In the genomic region with DNA sequence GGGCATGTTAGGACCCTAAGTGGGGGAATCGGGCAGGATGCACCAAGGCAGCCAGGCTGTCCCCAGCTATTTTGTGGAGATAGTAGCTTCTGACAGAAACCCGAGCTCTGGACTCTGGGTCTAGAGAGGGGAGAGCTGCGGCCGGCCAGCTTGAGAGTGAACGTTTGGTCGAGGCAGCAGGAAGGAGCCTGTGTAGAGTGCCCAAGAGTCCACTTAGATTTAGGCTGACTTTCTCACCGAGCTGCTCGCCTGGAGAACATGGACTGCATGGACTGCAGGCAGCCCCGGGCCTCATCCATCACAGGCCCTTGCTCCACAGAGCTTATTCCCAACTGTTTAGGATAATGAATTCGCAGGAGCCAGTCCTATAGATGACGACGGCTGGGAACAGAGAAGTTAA, we compare ENCODE assay signal across 10 mouse cellular contexts. TPM values are rescaled to one million over a fixed set of nuclear protein-coding genes. Genes with fewer than 3 reads are reported as not detected.
A peak's percentile ranks its signal among the peaks of the same experiment; 100 is the strongest.
DNase-seq lines count a peak whose midpoint lies in the region; ATAC-seq and TF ChIP-seq lines count a peak whose summit lies in the region.
"Had no signal": no experiment of that assay in that cellular context is flagged by ENCODE, and none has a peak within 500 bp of the region (broad histone marks: within the 10 kb centered on the region; RNA-seq: fewer than 3 reads in every experiment).

No protein-coding gene starts in this region.

- peaks cover 95% of the 10 kb centered on the region for H3K4me1 ChIP-seq in heart, embryonic 11.5 days (ENCODE audit: control insufficient read depth, insufficient read depth, low read length)
- H3K4me1 ChIP-seq in E14TG2a.4 (replicated peaks; ENCODE audit: low read depth, low read length) = peaks cover 100% of the 10 kb centered on the region
- H3K4me1 ChIP-seq in forebrain, embryonic 13.5 days = peaks cover 99% of the 10 kb centered on the region
- H3K4me1 ChIP-seq in limb, embryonic 13.5 days = peaks cover 88% of the 10 kb centered on the region

- DNase-seq in heart, adult 11 months = no peak
- no peak for DNase-seq in testis, postnatal 14 days (ENCODE audit: low spot score)
- DNase-seq in embryo, embryonic 9.5 days (ENCODE audit: extremely low spot score) = no peak
- DNase-seq in layer of hippocampus, postnatal 10 days (ENCODE audit: low spot score in 2 of 2) = no peak
- DNase-seq: lung, postnatal 14 days; thymus, adult 2 months had no signal

- H3K9ac ChIP-seq in heart, embryonic 11.5 days (ENCODE audit: low read depth, low read length) = peak overlapping the region; percentile 62; the same call in 1 of the 2 replicates
- peak overlapping the region; percentile 66 for H3K9ac ChIP-seq in forebrain, embryonic 13.5 days
- H3K9ac ChIP-seq in limb, embryonic 13.5 days = 0 out of 2 replicates have a peak overlapping the region, but pooled peaks have one; percentile 60

- H3K36me3 ChIP-seq in heart, embryonic 11.5 days (ENCODE audit: control insufficient read depth, insufficient read depth, low read length) = peaks cover 2% of the 10 kb centered on the region; the same call in 1 of the 2 replicates
- peaks cover 86% of the 10 kb centered on the region for H3K36me3 ChIP-seq in E14TG2a.4 (ENCODE audit: insufficient read depth, low read length)
- peaks cover 21% of the 10 kb centered on the region for H3K36me3 ChIP-seq in forebrain, embryonic 13.5 days (ENCODE audit: poor library complexity, severe bottlenecking)
- H3K36me3 ChIP-seq in limb, embryonic 13.5 days = peaks cover 10% of the 10 kb centered on the region; the same call in 1 of the 2 replicates

- no peak for TF ChIP-seq CTCF in E14TG2a.4 (conservative IDR thresholded peaks at IDR 0.05; ENCODE audit: low read length)

- H3K9me3 ChIP-seq in heart, embryonic 11.5 days (replicated peaks; ENCODE audit: control insufficient read depth, low read length) = no peaks in the 10 kb centered on the region
- H3K9me3 ChIP-seq in E14TG2a.4 (ENCODE audit: low read length) = no peaks in the 10 kb centered on the region
- H3K9me3 ChIP-seq in forebrain, embryonic 13.5 days (replicated peaks) = no peaks in the 10 kb centered on the region
- no peaks in the 10 kb centered on the region for H3K9me3 ChIP-seq in limb, embryonic 13.5 days

- H3K4me2 ChIP-seq in heart, embryonic 11.5 days = peak overlapping the region; percentile 48
- peak overlapping the region; percentile 64 for H3K4me2 ChIP-seq in forebrain, embryonic 13.5 days
- H3K4me2 ChIP-seq in limb, embryonic 13.5 days (replicated peaks) = peak overlapping the region; percentile 59

- 33% methylated on average over 12 of the region's 12 CpGs for WGBS in heart, embryonic 11.5 days (ENCODE audit: insufficient replicate concordance)
- WGBS in forebrain, embryonic 13.5 days = 6% methylated on average over 12 of the region's 12 CpGs
- WGBS in limb, embryonic 13.5 days = 16% methylated on average over 12 of the region's 12 CpGs

- H3K27me3 ChIP-seq in heart, embryonic 11.5 days (ENCODE audit: control insufficient read depth, insufficient read depth, low read length) = no peaks in the 10 kb centered on the region
- H3K27me3 ChIP-seq in E14TG2a.4 (ENCODE audit: insufficient read depth, low read length) = no peaks in the 10 kb centered on the region; the same call in 1 of the 2 replicates
- H3K27me3 ChIP-seq in forebrain, embryonic 13.5 days = no peaks in the 10 kb centered on the region
- H3K27me3 ChIP-seq in limb, embryonic 13.5 days = peaks cover 3% of the 10 kb centered on the region; the same call in 1 of the 2 replicates

- peak overlapping the region; percentile 85 for H3K27ac ChIP-seq in heart, embryonic 11.5 days (ENCODE audit: low read depth, low read length)
- peak overlapping the region; percentile 93 for H3K27ac ChIP-seq in forebrain, embryonic 13.5 days
- peak overlapping the region; percentile 52; the same call in 1 of the 2 replicates for H3K27ac ChIP-seq in limb, embryonic 13.5 days

- no peak overlapping the region for H3K4me3 ChIP-seq in heart, embryonic 11.5 days (ENCODE audit: low read depth, low read length)
- 0 out of 2 replicates have a peak overlapping the region, but pooled peaks have one; percentile 1 for H3K4me3 ChIP-seq in E14TG2a.4 (replicated peaks; ENCODE audit: low read length)
- H3K4me3 ChIP-seq in forebrain, embryonic 13.5 days = 0 out of 2 replicates have a peak overlapping the region, but pooled peaks have one; percentile 25
- H3K4me3 ChIP-seq in limb, embryonic 13.5 days = no peak overlapping the region

- ATAC-seq in heart, embryonic 11.5 days (replicated peaks; ENCODE audit: insufficient number of reproducible peaks, low FRiP score, low TSS enrichment) = no peak
- no peak; the same call in 1 of the 2 replicates for ATAC-seq in forebrain, embryonic 13.5 days
- ATAC-seq in limb, embryonic 13.5 days (ENCODE audit: low FRiP score, low read depth) = no peak

RNA-seq across cellular contexts. Expression of a gene that starts 38.7 kb away (rescaled TPM):
- 81.8 and 82.7 TPM in 2 replicates for polyA plus RNA-seq in heart, embryonic 11.5 days (2014; fragmentation: Nextera tagmentation; extraction: Ambion mirVana)
- 66.9 and 79.8 TPM in 2 replicates for polyA plus RNA-seq in forebrain, embryonic 13.5 days (2015; fragmentation: Nextera tagmentation; extraction: Ambion mirVana)
- polyA plus RNA-seq in limb, embryonic 13.5 days (2015; fragmentation: Nextera tagmentation; extraction: Ambion mirVana) = 104 and 108 TPM in 2 replicates
- total RNA-seq in layer of hippocampus, postnatal 10 days (2021) = 1 to 10 TPM; 2.5 to 4.2 TPM

Comparison
In these comparisons a context has a peak if more than half of its experiments do, and no peak if none do; other contexts are left out.
1. H3K4me3 ChIP-seq: peak in E14TG2a.4 (single experiment) and forebrain, embryonic 13.5 days (single experiment); none in heart, embryonic 11.5 days (single experiment) and limb, embryonic 13.5 days (single experiment).
2. Peak in every context shown above with its lines, with median percentiles within 50 percentile points of each other: H3K27ac ChIP-seq, H3K4me2 ChIP-seq and H3K9ac ChIP-seq.